Mouse (Mus musculus) ovary, postnatal 14 days (tissue): Measurements from ENCODE around the gene Tas2r109.
"Not testable (repeated sequence)": the region's sequence is repeated elsewhere in the genome, so short reads cannot be mapped to it uniquely, and the experiment has no call there.

ENCODE experiments used
- DNase-seq: peaks from one replicate; pipeline ENCODE4 v3.0.0; 2022; ENCODE audit warnings: low spot score

Gene Tas2r109

DNA sequence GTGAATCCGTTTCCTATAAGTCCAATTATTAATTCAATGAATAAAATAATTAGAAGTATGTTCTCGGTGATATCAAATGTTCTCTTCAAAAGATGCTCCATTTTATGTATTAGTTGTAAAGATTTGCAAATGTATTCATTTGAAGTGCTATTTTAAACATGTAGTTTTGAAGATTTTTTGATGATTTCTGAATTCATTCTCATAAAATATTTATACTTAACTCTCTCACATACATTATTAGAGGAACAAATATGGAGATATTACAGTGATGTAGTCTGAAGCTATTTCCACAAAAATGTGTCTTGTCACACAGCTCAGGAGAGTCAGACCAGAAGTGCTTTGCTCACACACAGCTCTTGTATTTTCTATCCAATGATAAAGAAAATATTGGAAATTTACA is at the start of gene Tas2r109:
Gene Tas2r109 (minus strand): TSS at position 101 of the 400 bp plus-strand sequence.
- DNase-seq: no peak

DNA sequence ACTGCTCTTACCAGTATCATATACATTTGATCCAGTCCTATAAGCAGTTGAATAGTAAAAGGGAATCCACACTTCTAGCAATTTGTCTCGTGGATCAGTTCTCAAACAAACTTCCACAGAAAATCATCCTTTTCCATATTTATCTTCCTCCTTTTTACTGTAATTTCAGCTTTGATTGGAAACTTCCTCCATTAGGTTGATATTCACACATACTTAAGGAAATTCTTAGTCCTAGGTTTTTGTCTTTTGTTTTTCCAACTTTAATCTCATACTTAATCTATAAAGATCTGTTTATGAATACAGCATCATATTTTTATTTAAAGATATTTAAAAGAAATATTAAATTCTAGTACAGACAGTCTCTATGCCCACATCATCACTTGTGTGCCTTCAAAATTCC is 22.9 kb downstream of the Tas2r109 start, which contains the start of gene Tas2r131:
Gene Tas2r131 (minus strand): TSS at position 101 of the 400 bp plus-strand sequence.
- no peak for DNase-seq

DNA sequence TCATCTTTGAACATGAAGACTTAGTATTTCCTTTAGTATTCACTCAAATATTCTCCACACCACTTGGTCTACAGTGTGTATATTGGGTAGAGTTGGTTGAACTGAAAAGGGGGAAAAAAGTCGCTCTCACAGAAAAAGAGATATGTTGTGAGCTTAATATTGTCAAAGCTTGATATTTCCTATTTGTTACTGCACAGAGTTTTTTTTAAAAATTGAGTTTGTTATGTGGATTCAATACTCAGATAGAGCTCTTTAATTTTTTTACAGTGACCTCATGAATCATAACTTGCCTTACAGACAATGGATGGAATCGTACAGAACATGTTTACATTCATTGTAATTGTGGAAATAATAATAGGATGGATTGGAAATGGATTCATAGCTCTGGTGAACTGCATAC is 30.0 kb downstream of the Tas2r109 start, which contains the start of gene Tas2r129:
Gene Tas2r129 (plus strand): TSS at position 301 of the 400 bp plus-strand sequence.
- DNase-seq: no peak

DNA sequence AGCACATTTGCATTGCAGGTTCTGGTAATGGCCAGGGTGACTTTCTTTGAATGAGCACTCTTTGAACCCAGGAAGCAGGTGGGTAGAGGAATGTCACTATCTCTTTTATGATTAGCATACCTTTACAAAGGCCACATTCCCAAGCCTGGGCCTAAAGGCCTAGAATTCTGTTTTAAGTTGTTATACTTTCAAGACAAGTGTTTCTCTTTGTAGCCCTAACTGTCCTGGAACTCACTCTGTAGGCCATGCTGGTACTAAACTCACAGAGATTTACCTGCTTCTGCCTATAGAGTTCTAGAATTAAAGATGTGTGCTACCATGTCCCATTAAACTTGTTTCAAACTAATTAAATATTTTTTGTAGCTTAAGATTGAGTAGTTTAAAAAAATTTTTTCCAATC is 39.4 kb downstream of the Tas2r109 start:
- DNase-seq: not testable (repeated sequence)
